Mouse (Mus musculus) ES-E14 (cell line): ENCODE data around the gene Sertad3. TPM values are rescaled to one million over a fixed set of nuclear protein-coding genes. Genes with fewer than 3 reads are reported as not detected.

Source experiments
- DNase-seq: peaks from one replicate; pipeline ENCODE4 v3.0.0-alpha.2; 2013; ENCODE audit warnings: low read depth, low spot score
- H3K27ac ChIP-seq: 2 replicates; pipeline ENCODE4 v1.5.1; 2012; ENCODE audit warnings: low read depth, mild to moderate bottlenecking, low read length, moderate library complexity, mixed read lengths; ENCODE audit not compliant: poor library complexity, insufficient read depth, severe bottlenecking
- H3K36me3 ChIP-seq: 2 replicates; pipeline ENCODE4 v1.6.1; 2012; ENCODE audit warnings: mild to moderate bottlenecking, low read length, moderate library complexity, mixed read lengths; ENCODE audit not compliant: control insufficient read depth, poor library complexity, insufficient read depth, severe bottlenecking
- H3K4me1 ChIP-seq, 2 experiments: fragments of 150-350 bp in 1 of 2; sonication (generic) in 1 of 2; 2 replicates each; pipeline ENCODE4 v1.6.1; 2012; ENCODE audit warnings: low read length in 2 of 2, mild to moderate bottlenecking in 1 of 2, mixed read lengths in 1 of 2; ENCODE audit not compliant: control insufficient read depth in 2 of 2, insufficient read depth in 2 of 2, poor library complexity in 1 of 2
- H3K4me3 ChIP-seq, 2 experiments: fragments of 150-350 bp in 1 of 2; sonication (generic) in 1 of 2; 2 replicates each; pipeline ENCODE4 v1.5.1; 2012; ENCODE audit warnings: low read length in 2 of 2, low read depth in 1 of 2, mild to moderate bottlenecking in 1 of 2, mixed read lengths in 1 of 2; ENCODE audit not compliant: insufficient read depth in 1 of 2, poor library complexity in 1 of 2, severe bottlenecking in 1 of 2
- H3K9ac ChIP-seq: 2 replicates; pipeline ENCODE4 v1.6.1; 2012; ENCODE audit warnings: low read depth, mild to moderate bottlenecking, low read length, mixed read lengths; ENCODE audit not compliant: poor library complexity, insufficient read depth, severe bottlenecking
- H3K9me3 ChIP-seq: fragments of 150-350 bp; sonication (generic); 2 replicates; pipeline ENCODE4 v1.6.1; 2012; ENCODE audit warnings: low read depth, mild to moderate bottlenecking, low read length; ENCODE audit not compliant: control insufficient read depth, insufficient read depth
- CHD2 ChIP-seq: IDR thresholded peaks from 2 replicates; pipeline ENCODE4 v1.6.1; 2014; ENCODE audit warnings: mild to moderate bottlenecking, low read depth, low read length, inconsistent platforms
- HCFC1 ChIP-seq: IDR thresholded peaks from 2 replicates; pipeline ENCODE4 v1.6.1; 2012; ENCODE audit warnings: low read length, inconsistent platforms, borderline replicate concordance; ENCODE audit not compliant: insufficient read depth
- MAFK ChIP-seq: IDR thresholded peaks from 2 replicates; pipeline ENCODE4 v1.6.1; 2014; ENCODE audit warnings: mild to moderate bottlenecking, low read depth, low read length, inconsistent platforms; ENCODE audit not compliant: insufficient read depth
- ZC3H11A ChIP-seq: IDR thresholded peaks from 2 replicates; pipeline ENCODE4 v1.6.1; 2012; ENCODE audit warnings: low read depth, mild to moderate bottlenecking, inconsistent platforms, low read length, borderline replicate concordance
- ZNF384 ChIP-seq: IDR thresholded peaks from 2 replicates; pipeline ENCODE4 v1.6.1; 2012; ENCODE audit warnings: low read depth, low read length, inconsistent platforms
- in situ Hi-C, 2 experiments: fragments of 600-800 bp; cut with MboI; formaldehyde crosslinking; loops; one replicate each; pipeline ENCODE4 v1.15.1; 2025; ENCODE audit warnings: low sequenced_read_pairs in 2 of 2, inconsistent platforms in 1 of 2; ENCODE audit not compliant: unreplicated experiment in 2 of 2
- total RNA-seq: library from RNA; depleted of rRNA; stranded (reverse); fragments of 300-350 nt; gene quantifications from 2 replicates; pipeline ENCODE4 v1.2.3, GENCODE M21; 2012

Gene Sertad3
- total RNA-seq, 1 experiment: 5.4 TPM

DNA sequence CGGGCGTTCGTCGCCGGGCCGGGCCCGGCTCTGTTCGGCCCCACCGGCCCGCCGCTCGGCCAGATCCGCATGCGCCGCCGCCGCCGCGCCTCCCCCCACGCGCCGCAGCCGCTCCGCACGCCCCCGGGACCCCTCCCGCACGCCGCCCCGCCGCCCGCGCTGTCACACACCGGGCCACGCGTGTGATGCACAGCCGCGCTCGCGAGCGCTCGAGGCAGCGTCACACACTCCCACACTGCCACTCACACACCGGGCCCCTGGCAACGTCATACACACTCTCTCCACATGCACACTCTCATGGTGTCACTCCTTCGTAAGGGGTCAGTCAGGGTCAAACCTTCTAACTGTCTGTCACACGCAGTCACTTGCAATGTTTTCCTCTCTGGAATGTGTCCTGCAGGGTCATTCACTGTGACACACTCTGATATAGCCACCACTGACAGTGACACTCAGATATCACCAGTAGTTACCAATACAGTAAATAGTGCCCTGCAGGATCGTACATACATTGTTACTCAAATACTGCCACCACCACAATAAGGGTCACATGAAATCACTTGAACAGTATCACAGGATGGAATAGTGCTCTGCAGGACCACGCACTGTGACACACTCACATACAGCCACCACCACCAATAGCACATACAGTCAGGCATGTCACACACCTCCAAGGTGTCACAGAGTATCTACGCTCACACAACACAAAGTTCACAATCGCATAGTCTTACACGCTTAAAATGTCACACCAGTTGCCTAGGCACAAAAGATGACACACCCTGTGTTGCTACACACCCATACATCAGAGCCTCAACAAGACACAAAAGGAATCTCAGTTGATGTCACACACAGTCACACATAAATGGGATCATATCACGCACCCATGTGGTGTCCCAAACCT, 26.8 kb upstream of the Sertad3 start:
- Histone ChIP-seq H3K27ac (no peak overlapping the region), H3K9ac (peak overlapping the region; percentile 65), H3K4me1 (peaks cover 0 to 9% of the 10 kb centered on the region in 2 experiments; a peak in 1 of 4 replicates), H3K9me3 (no peaks in the 10 kb centered on the region), H3K36me3 (no peaks in the 10 kb centered on the region), H3K4me3 (peak overlapping the region; percentile 64 to 74; a peak in 3 of 4 replicates)
- TF ChIP-seq ZNF384: no peak
- TF ChIP-seq MAFK: no peak
- no peak for TF ChIP-seq HCFC1
- no peak for TF ChIP-seq CHD2
- no peak for TF ChIP-seq ZC3H11A
- no peak for DNase-seq
- in situ Hi-C loops: no loop called here

GRCm38 (mm10) chr7:27447419-27448286, 25.9 kb upstream of the Sertad3 start, which contains the start of the genes Sptbn4 and Blvrb:
Sptbn4 (minus strand) TSS chr7:27447686.
Blvrb (plus strand) TSS chr7:27447978.
- H3K27ac ChIP-seq: 0 out of 2 replicates have a peak within 1 kb of the TSS, but pooled peaks have one; percentile 27

DNA sequence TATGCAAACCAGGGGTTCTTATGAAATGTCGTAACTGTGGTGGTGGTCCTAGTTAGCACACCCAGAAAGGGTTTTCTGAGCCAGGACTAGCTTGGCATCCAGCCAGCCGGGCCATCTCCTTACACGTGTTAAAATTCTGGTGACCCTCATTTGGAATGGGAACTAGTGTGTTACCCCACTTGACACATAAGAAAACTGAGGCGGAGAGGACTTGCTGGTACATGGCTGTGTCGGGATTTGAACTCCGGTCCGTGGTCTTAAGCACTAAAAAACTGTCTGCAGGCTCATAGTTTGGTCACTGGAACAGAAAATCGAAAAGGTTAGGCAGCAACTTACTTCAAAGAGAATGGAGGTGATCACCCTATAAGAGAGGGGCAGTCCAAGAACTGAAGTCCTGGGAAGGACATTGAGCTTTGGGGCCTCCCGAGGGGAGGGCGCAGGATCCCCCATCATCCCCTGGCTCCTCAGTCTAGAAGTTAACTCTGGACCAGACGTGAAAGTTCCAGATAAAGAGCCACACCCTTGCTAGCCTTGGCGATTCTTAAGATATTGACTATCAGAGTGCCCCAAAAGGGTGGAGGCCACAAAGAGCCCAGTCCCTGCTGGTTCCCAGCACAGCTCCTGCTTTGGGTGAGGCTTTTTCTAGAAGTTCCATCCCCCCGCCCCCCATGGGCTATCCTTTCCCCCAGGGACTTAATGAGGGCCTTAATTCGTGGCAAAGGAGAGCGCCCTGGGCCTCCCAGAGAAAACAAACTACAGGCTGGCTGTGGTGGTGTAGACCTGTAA, 25.0 kb upstream of the Sertad3 start:
- Histone ChIP-seq H3K4me3 (peak overlapping the region; percentile 86 to 99), H3K4me1 (peaks cover 0 to 4% of the 10 kb centered on the region in 2 experiments; a peak in 1 of 4 replicates), H3K27ac (peak overlapping the region; percentile 27; the same call in 1 of the 2 replicates), H3K9me3 (no peaks in the 10 kb centered on the region), H3K9ac (peak overlapping the region; percentile 79; the same call in 1 of the 2 replicates), H3K36me3 (no peaks in the 10 kb centered on the region)
- in situ Hi-C loops: no loop called here
- no peak for DNase-seq
- no peak for TF ChIP-seq MAFK
- no peak for TF ChIP-seq HCFC1
- no peak for TF ChIP-seq ZC3H11A
- TF ChIP-seq ZNF384: no peak
- no peak for TF ChIP-seq CHD2

More at GRCm38 (mm10) chr7:27447419-27448286, 25.9 kb upstream of the Sertad3 start, which contains the start of the genes Sptbn4 and Blvrb:
- H3K4me1 ChIP-seq: peaks cover 0 to 4% of the 10 kb centered on the region in 2 experiments; a peak in 1 of 4 replicates
- peak within 1 kb of the TSS; percentile 79 for H3K9ac ChIP-seq
- no peaks in the 10 kb centered on the region for H3K36me3 ChIP-seq
- in situ Hi-C loops: no loop called here
- no peaks in the 10 kb centered on the region for H3K9me3 ChIP-seq
- peak; percentile 100 for DNase-seq
- H3K4me3 ChIP-seq: peak within 1 kb of the TSS; percentile 86 to 99
- TF ChIP-seq ZNF384 (no peak), ZC3H11A (no peak), CHD2 (no peak), MAFK (no peak), HCFC1 (no peak)
